Mouse (Mus musculus): ENCODE results near the gene Defb46. TPM values are rescaled to one million over a fixed set of nuclear protein-coding genes. Genes with fewer than 3 reads are reported as not detected.

Defb46 gene
- polyA plus RNA-seq (2012; rRNA removed), result not detected in 2 replicates

DNA sequence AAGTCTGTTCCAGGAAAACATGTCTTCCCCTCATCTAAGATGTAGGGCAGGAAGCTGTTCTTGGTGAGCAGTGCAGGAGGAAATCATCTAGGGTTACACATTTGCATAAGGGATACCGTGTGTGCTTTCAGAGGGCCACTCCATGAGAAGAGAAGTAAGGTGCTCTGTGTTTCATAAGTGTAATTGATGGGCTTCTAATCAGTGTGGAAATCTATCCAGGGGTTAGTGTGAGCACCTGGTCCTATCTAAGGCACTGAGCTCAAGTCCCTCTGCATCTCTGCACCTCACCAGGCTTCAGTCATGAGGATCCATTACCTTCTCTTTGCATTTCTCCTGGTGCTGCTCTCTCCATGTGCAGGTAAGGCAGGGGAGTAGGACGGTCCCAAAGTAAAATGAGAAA lies at the start of gene Defb46:
TSS of gene Defb46 (plus strand) at position 301 of the 400 bp plus-strand sequence.
- DNase-seq, result no peak
- Histone ChIP-seq H3K36me3 (ENCODE audit: control insufficient read depth, insufficient read depth, low read length) (no peaks in the 10 kb centered on the region), H3K27me3 (replicated peaks; ENCODE audit: control insufficient read depth, insufficient read depth, low read length) (no peaks in the 10 kb centered on the region), H3K4me1 (ENCODE audit: control insufficient read depth, insufficient read depth, low read length) (no peaks in the 10 kb centered on the region), H3K4me3 (ENCODE audit: insufficient read depth, low read depth, low read length) (no peak within 1 kb of the TSS), H3K27ac (ENCODE audit: insufficient read depth, low read depth, low read length) (no peak within 1 kb of the TSS)
- WGBS, result 53% methylated on average over 2 of the region's 2 CpGs
- TF ChIP-seq POLR2A (IDR thresholded peaks at IDR 0.05; ENCODE audit: low read depth, low read length), result no peak
- no peak for TF ChIP-seq CTCF (conservative IDR thresholded peaks at IDR 0.05; ENCODE audit: insufficient read depth, insufficient read length, low read depth, low read length)

DNA sequence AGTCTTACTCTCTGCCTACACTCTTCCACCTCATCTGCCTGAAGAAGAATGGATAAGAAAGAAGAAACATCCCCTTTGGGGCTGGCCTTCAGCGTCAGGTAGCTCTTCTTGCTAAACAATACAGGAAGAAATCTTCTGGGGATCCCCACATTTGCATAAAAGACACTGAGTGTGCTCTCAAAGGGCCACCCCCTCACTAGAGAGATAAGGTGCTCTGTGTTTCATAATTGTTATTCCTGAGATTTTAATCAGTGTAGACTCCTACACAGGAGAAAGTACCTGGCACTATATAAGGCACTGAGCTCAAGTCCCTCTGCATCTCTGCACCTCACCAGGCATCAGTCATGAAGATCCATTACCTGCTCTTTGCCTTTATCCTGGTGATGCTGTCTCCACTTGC lies 14.6 kb upstream of the Defb46 start, which contains the start of gene Defb6:
TSS of gene Defb6 (plus strand) at position 318 of the 400 bp plus-strand sequence.
- no peak within 1 kb of the TSS for H3K27ac ChIP-seq (ENCODE audit: insufficient read depth, low read depth, low read length)
- TF ChIP-seq POLR2A (IDR thresholded peaks at IDR 0.05; ENCODE audit: low read depth, low read length), result no peak
- H3K4me1 ChIP-seq (ENCODE audit: control insufficient read depth, insufficient read depth, low read length), result no peaks in the 10 kb centered on the region
- no peak for DNase-seq
- no peak within 1 kb of the TSS for H3K4me3 ChIP-seq (ENCODE audit: insufficient read depth, low read depth, low read length)
- no peaks in the 10 kb centered on the region for H3K36me3 ChIP-seq (ENCODE audit: control insufficient read depth, insufficient read depth, low read length)
- 67% methylated on average over 1 of the region's 1 CpGs for WGBS
- H3K27me3 ChIP-seq (replicated peaks; ENCODE audit: control insufficient read depth, insufficient read depth, low read length), result no peaks in the 10 kb centered on the region

DNA sequence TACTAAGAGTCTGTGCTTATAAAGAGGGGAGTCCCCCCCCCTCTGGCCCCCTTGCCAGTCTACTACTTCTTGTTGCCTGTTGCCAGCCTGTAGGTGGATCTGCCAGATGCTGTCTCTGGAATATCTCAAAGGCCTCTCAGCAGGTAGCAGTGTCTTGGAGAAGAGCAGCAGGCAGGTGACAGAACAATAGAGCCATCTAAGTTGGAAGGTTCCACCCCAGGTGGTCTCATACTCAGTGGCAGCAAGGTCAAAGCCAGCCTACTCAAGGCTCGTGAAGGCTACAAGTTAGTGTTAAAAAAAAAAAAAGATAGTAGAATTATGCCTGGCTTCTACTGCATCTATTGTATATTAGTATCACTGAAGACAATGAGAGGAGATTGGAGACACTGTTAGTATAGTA lies 1.6 kb upstream of the Defb46 start:
- TF ChIP-seq POLR2A (IDR thresholded peaks at IDR 0.05; ENCODE audit: low read depth, low read length) (no peak), CTCF (conservative IDR thresholded peaks at IDR 0.05; ENCODE audit: insufficient read depth, insufficient read length, low read depth, low read length) (no peak)
- Histone ChIP-seq H3K4me3 (ENCODE audit: insufficient read depth, low read depth, low read length) (no peak overlapping the region), H3K4me1 (ENCODE audit: control insufficient read depth, insufficient read depth, low read length) (no peaks in the 10 kb centered on the region), H3K27ac (ENCODE audit: insufficient read depth, low read depth, low read length) (no peak overlapping the region), H3K36me3 (ENCODE audit: control insufficient read depth, insufficient read depth, low read length) (no peaks in the 10 kb centered on the region), H3K27me3 (replicated peaks; ENCODE audit: control insufficient read depth, insufficient read depth, low read length) (no peaks in the 10 kb centered on the region)
- WGBS, result 58% methylated on average over 1 of the region's 1 CpGs
- no peak for DNase-seq

DNA sequence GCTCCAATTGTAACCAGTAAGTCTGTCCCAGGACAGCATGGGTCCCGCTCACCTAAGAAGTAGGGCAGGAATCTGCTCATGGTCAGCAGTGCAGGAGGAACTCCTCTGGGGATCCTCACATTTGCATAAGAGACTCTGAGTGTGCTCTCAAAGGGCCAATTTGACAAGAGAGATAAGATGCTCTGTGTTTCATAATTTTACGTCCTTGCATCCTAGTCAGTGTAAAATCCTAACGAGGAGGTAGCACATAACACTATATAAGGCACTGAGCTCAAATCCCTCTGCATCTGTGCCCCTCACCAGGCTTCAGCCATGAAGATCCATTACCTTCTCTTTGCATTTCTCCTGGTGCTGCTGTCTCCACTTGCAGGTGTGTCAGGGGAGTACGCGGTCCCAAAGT lies 7.6 kb downstream of the Defb46 start, which contains the start of gene Defb5:
TSS of gene Defb5 (plus strand) at position 301 of the 400 bp plus-strand sequence.
- no peak within 1 kb of the TSS for H3K4me3 ChIP-seq (ENCODE audit: insufficient read depth, low read depth, low read length)
- TF ChIP-seq POLR2A (IDR thresholded peaks at IDR 0.05; ENCODE audit: low read depth, low read length) (no peak), CTCF (conservative IDR thresholded peaks at IDR 0.05; ENCODE audit: insufficient read depth, insufficient read length, low read depth, low read length) (no peak)
- H3K4me1 ChIP-seq (ENCODE audit: control insufficient read depth, insufficient read depth, low read length), result no peaks in the 10 kb centered on the region
- DNase-seq, result no peak
- WGBS, result 92% methylated on average over 5 of the region's 5 CpGs
- no peak within 1 kb of the TSS for H3K27ac ChIP-seq (ENCODE audit: insufficient read depth, low read depth, low read length)
- H3K27me3 ChIP-seq (replicated peaks; ENCODE audit: control insufficient read depth, insufficient read depth, low read length), result no peaks in the 10 kb centered on the region
- H3K36me3 ChIP-seq (ENCODE audit: control insufficient read depth, insufficient read depth, low read length), result no peaks in the 10 kb centered on the region

DNA sequence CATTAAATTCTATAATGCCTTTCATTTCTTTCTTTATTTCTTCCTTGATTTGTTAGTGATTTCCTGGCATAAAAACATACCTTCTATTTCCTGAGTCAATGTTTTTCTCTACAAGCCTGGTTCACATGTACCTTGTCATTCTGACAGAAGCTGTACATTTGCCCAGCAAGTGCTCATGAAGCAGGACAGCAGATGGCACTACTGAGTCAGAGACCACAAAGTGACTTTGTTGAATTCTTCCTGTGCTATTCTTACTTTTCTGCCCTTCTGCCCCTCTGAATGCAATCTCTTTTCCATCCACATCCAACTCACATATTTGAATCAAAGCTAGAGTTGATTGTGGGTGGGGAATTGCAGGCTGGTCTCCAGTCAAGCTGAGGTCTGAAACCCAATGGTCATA lies 18.4 kb downstream of the Defb46 start:
- Histone ChIP-seq H3K36me3 (ENCODE audit: control insufficient read depth, insufficient read depth, low read length) (no peaks in the 10 kb centered on the region), H3K27ac (ENCODE audit: insufficient read depth, low read depth, low read length) (no peak overlapping the region), H3K4me3 (ENCODE audit: insufficient read depth, low read depth, low read length) (no peak overlapping the region), H3K27me3 (replicated peaks; ENCODE audit: control insufficient read depth, insufficient read depth, low read length) (no peaks in the 10 kb centered on the region), H3K4me1 (ENCODE audit: control insufficient read depth, insufficient read depth, low read length) (no peaks in the 10 kb centered on the region)
- DNase-seq, result no peak
- TF ChIP-seq CTCF (conservative IDR thresholded peaks at IDR 0.05; ENCODE audit: insufficient read depth, insufficient read length, low read depth, low read length), result no peak
- TF ChIP-seq POLR2A (IDR thresholded peaks at IDR 0.05; ENCODE audit: low read depth, low read length), result no peak

DNA sequence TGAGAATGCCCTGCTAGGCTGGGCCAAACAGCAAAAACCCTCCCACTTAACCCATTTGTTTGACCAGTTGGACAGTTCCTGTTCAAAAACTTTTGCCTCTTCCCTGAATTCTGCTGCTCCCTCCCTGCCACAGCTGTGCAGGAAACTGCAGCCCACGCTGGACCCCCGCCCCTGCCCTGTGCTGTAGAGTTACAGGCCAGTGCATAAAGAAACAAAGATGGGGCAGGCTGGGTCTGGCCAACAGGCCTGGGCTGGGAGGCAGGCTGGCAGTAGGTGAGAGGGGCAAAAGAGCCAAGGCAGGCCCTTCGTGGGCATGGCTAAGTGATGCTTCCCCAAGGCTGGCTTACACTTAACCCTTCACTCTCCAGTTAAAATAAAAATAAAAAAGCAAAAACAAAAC lies 20.0 kb downstream of the Defb46 start:
- TF ChIP-seq POLR2A (IDR thresholded peaks at IDR 0.05; ENCODE audit: low read depth, low read length), result no peak
- no peak for TF ChIP-seq CTCF (conservative IDR thresholded peaks at IDR 0.05; ENCODE audit: insufficient read depth, insufficient read length, low read depth, low read length)
- Histone ChIP-seq H3K27ac (ENCODE audit: insufficient read depth, low read depth, low read length) (no peak overlapping the region), H3K4me3 (ENCODE audit: insufficient read depth, low read depth, low read length) (no peak overlapping the region), H3K4me1 (ENCODE audit: control insufficient read depth, insufficient read depth, low read length) (no peaks in the 10 kb centered on the region), H3K36me3 (ENCODE audit: control insufficient read depth, insufficient read depth, low read length) (no peaks in the 10 kb centered on the region), H3K27me3 (replicated peaks; ENCODE audit: control insufficient read depth, insufficient read depth, low read length) (no peaks in the 10 kb centered on the region)
- 32% methylated on average over 3 of the region's 3 CpGs for WGBS
- DNase-seq, result no peak

Other genes starting within 250 kb of the Defb46 start
- not detected in 2 replicates for gene Defb37, start 248.9 kb upstream of the Defb46 start, polyA plus RNA-seq (2012; rRNA removed)
- gene Defb38, start 213.3 kb upstream of the Defb46 start, polyA plus RNA-seq (2012; rRNA removed), result not detected in 2 replicates
- gene Defb39, start 175.1 kb upstream of the Defb46 start, polyA plus RNA-seq (2012; rRNA removed), result not detected in 2 replicates
- not detected in 2 replicates for gene Defb12, start 125.1 kb upstream of the Defb46 start, polyA plus RNA-seq (2012; rRNA removed)
- not detected in 2 replicates for gene Defb34, start 116.2 kb upstream of the Defb46 start, polyA plus RNA-seq (2012; rRNA removed)
- not detected in 2 replicates for gene Gm45826, start 99.1 kb upstream of the Defb46 start, polyA plus RNA-seq (2012; rRNA removed)
- gene Defb14, start 45.6 kb upstream of the Defb46 start, polyA plus RNA-seq (2012; rRNA removed), result not detected in 2 replicates
- gene Defb4, start 41.2 kb upstream of the Defb46 start, polyA plus RNA-seq (2012; rRNA removed), result not detected in 2 replicates
- gene Defb6, start 14.4 kb upstream of the Defb46 start, polyA plus RNA-seq (2012; rRNA removed), result not detected in 2 replicates
- gene Defb5, start 7.7 kb downstream of the Defb46 start, polyA plus RNA-seq (2012; rRNA removed), result not detected in 2 replicates
- not detected in 2 replicates for gene Defb3, start 53.4 kb downstream of the Defb46 start, polyA plus RNA-seq (2012; rRNA removed)
- gene Defb8, start 207.7 kb downstream of the Defb46 start, polyA plus RNA-seq (2012; rRNA removed), result not detected in 2 replicates

All from kidney, adult 2 months (tissue).